Mouse (Mus musculus) colon, adult 2 months (tissue): ENCODE data around the gene Plbd2. TPM values are rescaled to one million over a fixed set of nuclear protein-coding genes. Genes with fewer than 3 reads are reported as not detected.

ENCODE experiments used
- polyA plus RNA-seq: library from polyadenylated mRNA; depleted of rRNA; stranded (reverse); fragments of >200 nt; gene quantifications from 2 replicates; pipeline ENCODE4 v1.2.3, GENCODE M21; 2012; rRNA removed

The Plbd2 gene
- polyA plus RNA-seq = 32.6 and 35.6 TPM in 2 replicates

DNA sequence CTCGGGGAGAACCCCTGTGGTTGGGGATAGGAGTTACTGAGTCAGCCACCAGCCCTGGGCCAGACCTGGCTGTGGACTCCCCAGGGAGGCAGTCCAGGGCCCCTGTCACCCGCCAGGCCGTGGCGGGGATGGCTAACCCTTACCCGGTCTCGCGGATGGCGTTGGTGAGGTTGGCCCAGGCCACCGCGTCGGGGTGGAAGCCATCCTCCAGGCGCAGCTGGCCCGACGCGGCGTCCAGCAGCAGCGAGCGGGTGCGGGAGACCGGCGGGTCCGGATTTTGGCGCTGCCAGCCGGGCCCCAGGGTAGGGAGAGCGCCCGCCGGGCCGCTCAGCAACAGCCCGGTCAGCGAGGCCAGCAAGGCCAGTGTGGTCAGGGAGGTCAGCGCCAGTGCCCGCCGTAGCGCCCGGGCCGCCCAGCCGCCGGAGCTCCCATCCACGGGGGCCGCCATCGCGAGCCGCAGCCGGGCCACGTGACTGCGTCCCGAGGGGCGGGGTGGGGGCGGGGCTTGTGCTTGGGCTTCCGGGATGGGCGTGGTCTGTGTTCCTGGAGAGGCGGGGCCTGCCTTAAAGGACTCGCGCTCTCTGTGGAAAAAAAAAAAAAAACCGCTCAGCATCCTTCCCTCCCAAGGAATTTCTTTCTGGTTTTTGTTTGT, at the start of gene Plbd2:
TSS of gene Plbd2 (minus strand) at position 482 of the 652 bp plus-strand sequence.

DNA sequence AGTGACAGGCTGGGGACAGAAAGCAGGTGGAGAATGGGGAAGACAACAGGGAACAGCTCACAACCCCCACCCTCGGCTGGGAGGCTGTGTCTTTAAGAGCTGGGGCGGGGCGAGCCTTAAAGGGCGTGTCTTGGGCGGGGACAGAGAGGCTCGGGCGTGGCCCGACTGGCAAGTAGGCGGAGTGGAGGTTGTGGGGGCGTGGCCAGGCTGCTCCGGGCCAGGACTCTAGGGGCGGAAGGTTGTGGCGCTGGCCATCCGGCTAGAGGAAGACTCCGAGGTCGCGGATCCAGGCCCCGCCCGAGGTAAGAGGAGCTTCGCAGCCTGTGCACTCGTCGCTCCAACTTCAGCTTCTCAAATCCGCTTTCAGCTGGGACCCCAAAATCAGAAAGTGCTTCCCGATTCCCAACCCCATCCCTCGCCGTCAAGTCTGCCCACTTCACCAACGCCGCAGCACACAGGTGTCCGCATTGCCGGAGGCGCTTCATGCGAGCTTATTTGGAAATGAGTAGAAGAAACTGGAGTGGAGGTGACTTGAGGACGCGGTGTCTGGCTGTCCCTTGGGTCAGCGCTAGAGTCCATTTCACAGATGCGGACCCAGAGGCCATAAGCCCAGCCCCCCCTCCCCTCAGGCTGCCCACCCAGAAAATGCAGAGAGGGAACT, 7.7 kb upstream of the Plbd2 start, which contains the start of gene Slc8b1:
TSS of gene Slc8b1 (plus strand) at position 187 of the 661 bp plus-strand sequence.

DNA sequence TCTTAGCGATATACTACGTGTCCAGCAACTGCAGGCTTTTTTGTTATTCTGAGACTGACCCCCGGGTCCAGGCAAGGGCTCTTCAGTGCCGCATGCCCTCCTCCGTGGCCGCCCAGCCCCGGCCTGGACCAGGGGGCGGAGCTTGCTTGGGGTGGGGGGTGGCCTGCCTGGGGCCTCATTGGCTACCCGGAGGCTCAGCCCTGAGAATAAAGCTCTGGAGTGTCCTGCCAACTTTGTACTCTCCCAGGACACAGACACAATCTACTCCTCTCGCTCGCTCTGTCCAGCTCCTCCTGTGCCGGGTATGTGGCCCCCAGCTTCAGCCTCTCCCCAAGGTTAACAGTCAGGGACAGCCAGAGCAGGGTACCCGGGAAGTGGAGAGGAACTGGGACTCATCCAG, 27.1 kb downstream of the Plbd2 start, which contains the start of gene Sds:
TSS of gene Sds (plus strand) at position 231 of the 400 bp plus-strand sequence.

DNA sequence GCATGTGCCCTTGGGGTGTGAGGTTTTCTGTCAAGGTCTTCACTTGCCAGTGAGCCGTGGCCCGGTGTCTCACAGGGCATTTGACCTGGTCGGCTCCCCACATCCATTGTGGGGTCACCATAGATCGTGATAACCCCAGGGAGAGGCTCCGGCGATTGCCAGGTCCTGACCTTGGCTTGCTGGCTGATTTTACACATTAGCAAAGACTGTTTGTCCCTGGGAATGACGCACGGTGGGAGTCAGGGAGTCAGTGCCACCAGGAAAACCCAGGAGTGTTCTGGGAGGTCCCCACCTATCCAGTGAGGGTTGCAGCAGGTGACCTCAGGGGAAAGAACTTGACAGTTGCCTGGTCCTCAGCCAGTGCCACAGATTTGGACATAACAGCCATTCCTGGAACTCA, 30.7 kb downstream of the Plbd2 start, which contains the start of gene Sdsl:
TSS of gene Sdsl (minus strand) at position 41 of the 400 bp plus-strand sequence.

Other genes starting within 250 kb of the Plbd2 start
- not detected in 2 replicates for gene Lhx5, start 71.9 kb downstream of the Plbd2 start, polyA plus RNA-seq
- gene Sdsl, start 30.8 kb downstream of the Plbd2 start, polyA plus RNA-seq = 29.6 and 33.0 TPM in 2 replicates
- gene Sds, start 27.1 kb downstream of the Plbd2 start, polyA plus RNA-seq = not detected in 2 replicates
- gene Slc8b1, start 7.5 kb upstream of the Plbd2 start, polyA plus RNA-seq = 80.1 and 114 TPM in 2 replicates
- 124 and 167 TPM in 2 replicates for gene Tpcn1, start 85.0 kb upstream of the Plbd2 start, polyA plus RNA-seq
- 1.1 and 1.3 TPM in 2 replicates for gene Iqcd, start 85.4 kb upstream of the Plbd2 start, polyA plus RNA-seq
- 33.9 and 38.2 TPM in 2 replicates for gene Rita1, start 109.0 kb upstream of the Plbd2 start, polyA plus RNA-seq
- gene Ddx54, start 109.1 kb upstream of the Plbd2 start, polyA plus RNA-seq = 57.7 and 58.7 TPM in 2 replicates
- gene Cfap73, start 130.6 kb upstream of the Plbd2 start, polyA plus RNA-seq = not detected in 2 replicates
- gene Rasal1, start 145.2 kb upstream of the Plbd2 start, polyA plus RNA-seq = 1.3 and 1.7 TPM in 2 replicates
- gene Dtx1, start 208.3 kb upstream of the Plbd2 start, polyA plus RNA-seq = 11.0 and 12.4 TPM in 2 replicates
- 1.8 and 2.3 TPM in 2 replicates for gene Oas2, start 246.2 kb upstream of the Plbd2 start, polyA plus RNA-seq